Mouse (Mus musculus) spleen, postnatal 4 days (tissue): ENCODE measurements at regions not wholly inside any gene's neighbourhood (a gene's known extent, or its start where the extent isn't known, plus 50 kb on each side); places are given as distances from the start of the nearest gene placed in this dataset.

Experiments used
- DNase-seq, 2 experiments: peaks; one replicate each; pipeline ENCODE4 v3.0.0; 2022; ENCODE audit warnings: low spot score in 2 of 2

GRCm38 (mm10) chr6:127298105-127298504, 146.1 kb upstream of the Ccnd2 start:
- DNase-seq: no peak

DNA sequence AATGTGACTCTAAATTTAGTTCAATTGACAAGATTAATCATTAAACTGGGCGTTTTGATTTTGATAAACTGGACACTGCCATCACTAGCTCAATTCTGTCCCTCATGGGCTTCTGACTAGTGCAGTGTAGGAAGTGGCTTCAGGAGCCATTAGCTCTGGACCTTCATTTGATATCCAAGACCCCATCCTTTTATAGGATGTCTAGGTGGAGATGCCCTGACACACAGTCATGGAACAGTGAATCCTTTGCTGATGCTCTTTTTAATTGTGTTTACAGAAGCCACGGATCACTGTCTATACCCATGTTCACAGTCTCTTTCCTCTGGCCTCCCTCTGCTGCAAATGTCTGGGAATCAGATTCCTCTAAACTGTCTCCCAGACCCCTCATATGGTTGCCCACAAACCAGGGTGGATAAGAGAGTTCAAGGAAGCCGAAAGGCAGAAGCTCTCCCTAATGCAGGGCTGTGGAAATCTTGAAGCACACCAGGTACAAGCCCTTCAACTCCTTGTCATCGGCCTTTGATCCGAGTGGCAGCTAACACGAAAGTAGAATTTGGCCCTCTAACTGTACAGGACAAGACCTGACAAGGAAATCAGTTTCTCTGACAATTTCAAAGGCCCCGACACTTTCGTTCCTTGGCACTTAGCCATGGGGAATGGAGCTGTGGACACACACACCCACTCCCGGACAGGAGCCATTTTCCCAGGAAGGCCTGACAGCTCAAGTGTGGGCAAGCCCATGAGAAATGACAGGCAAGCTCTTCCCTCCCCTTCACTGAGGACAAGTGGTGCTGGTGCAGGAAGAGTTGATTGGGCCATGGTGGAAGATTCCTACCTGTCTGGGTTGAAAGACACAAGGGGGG, 135.2 kb upstream of the Parp11 start:
- no peak for DNase-seq

DNA sequence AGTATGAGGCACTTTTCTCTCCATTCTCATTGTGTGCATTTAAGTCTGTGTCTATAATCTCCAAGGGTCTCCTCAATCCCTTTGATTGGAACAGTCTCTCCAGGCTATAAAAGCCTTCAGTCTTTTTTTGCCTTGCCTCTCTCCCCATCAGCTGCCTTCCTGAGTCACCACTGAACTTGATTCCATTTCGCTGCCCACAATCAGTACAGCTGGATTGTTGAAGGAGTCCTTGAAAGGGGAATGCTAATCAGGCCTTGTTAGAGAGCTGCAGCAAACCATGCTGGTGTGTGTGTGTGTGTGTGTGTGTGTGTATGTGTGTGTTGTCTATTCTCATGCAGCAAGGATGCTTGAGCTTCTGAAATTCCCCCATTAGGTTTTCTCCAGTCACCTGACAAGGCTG, 129.3 kb upstream of the Parp11 start:
- DNase-seq: no peak

GRCm38 (mm10) chr6:127318746-127319582, 127.7 kb upstream of the Parp11 start:
- DNase-seq: no peak

DNA sequence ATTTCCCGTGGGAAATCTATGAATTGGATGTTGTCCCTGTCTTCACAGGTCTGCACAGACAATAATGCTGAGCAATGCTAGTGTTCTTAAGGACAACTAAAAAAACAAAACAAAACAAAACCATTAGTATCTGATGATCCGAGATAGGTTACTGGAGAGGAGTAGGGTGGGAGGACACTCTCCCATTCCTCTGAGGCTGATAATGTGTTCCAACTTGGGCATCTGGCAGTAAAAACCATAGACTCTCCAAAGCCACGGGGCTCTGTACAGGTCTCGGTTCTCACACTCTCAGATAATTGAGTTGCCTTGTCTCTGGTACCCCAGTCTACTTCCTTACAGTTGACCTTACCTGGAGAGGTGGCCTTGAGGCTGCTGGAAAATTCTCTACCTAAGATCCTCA, 126.0 kb upstream of the Parp11 start:
- DNase-seq: no peak

DNA sequence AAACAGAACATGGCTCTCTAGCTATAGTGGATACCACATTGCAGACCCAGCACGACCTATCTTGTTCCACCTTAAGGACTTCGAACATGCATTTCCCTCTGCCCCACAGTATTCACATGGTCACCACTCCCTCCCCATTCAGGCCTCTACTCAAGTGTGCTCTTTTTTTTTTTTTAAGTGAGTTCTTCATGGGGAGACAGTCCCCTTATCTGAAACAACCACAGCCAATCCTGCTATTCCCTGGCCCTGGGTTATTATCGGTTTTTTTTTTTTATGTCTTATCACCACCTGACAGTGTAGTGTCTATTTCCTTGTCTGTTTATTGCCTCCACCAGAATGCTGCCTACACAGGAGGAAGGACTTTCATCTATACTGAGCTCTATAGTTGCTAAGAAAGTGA, 125.6 kb upstream of the Parp11 start:
- peak in 1 of 2 experiments; percentile 22 for DNase-seq

DNA sequence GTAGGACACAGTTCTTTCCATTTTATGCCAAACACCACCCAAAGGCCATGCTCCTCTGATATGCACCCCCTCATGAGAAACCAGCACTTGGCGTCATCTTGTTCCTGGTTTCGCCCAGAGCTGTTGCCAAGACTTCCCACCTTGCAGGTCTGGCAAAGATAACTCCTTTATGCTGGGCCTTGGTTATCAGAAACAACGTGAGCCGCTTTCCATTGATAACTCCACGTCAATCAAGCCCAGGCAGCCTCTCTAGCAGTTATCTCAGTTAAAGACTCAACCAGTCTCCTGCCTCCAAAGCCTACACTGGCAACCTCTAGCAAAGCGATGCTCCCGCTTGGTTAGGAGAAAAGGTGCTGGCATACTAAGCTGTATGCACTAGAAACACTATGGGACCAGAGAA, 124.2 kb upstream of the Parp11 start:
- peak in 1 of 2 experiments; percentile 52 for DNase-seq

- DNase-seq: no peak
Measured at GRCm38 (mm10) chr6:127324984-127325383, 121.7 kb upstream of the Parp11 start.

DNA sequence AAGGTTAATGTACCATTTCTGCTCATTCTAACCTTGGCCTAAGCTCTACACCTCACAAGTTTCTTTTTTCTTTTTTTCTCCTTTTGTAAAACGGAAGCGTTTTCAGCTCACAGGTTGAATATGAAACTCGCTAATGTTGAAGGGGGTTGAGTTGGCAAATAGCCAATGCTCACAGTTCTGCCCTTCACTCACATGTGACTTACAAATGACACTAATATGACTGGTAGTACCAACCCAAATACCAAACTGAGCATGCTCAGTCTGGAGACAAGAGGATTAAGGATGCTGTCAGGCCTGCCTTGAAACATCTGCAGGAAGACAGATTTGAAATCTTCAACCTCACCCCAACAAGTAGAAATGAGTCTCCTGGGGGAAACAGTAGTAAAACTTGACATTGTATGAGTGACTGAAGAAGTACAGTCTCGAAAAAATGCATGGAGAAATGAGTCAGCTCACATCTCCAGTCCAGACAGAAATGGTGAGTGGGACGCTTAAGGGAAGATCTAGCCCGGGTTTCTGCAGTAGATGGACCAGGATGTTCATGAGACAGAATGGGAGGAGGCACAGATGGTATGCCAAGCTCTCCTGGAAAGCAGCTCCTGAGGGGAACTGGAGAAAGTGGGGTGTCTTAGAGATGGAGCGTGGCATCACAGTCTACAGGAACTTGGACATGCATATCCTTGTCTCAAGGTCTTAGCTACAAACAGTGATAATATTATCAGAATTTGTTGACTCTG, 120.9 kb upstream of the Parp11 start:
- no peak for DNase-seq

- no peak for DNase-seq
Measured at GRCm38 (mm10) chr6:127326333-127326729, 120.3 kb upstream of the Parp11 start.

DNA sequence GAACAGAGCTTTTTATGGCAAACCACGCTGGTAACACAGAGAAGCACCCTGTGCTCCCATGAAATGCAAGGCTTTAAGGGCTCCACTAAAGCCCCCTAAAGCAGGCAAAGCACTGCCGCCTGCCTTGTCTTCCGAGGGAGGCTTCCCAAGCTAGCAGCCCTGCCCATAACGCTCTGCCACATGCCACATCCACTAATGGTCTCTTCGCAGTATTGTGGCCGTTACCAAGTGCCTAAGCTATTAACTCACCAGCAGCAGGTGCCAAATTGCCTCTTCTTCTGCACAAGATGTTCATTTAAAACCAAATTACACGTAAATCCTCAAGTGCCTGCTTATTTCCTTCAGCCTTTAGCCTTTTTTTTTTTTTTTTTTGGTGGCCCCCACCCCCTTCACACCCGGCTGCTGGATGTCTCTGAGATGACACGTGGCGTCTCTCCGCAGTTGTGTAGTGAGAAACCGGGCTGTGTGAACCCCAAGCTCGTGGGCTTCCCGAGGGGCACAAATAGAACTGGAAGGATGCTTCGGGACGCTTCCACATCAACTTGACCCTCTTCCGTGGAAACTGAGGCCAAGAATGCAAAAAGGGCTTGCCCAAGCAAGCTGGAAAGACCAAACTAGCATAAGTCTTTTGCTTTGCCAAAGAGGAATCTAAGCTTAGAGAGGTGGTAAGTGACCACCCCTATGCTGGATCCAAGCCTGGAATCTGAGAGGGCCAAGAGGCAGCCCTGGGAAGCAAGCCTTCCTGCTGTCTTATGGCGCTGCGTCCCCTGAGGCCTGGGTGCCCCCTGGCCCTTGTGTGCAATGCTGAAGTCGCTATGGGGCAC, 117.2 kb upstream of the Parp11 start:
- DNase-seq: no peak

- DNase-seq: peak; percentile 79 to 89
Measured at GRCm38 (mm10) chr6:127330015-127330705, 116.5 kb upstream of the Parp11 start.

DNA sequence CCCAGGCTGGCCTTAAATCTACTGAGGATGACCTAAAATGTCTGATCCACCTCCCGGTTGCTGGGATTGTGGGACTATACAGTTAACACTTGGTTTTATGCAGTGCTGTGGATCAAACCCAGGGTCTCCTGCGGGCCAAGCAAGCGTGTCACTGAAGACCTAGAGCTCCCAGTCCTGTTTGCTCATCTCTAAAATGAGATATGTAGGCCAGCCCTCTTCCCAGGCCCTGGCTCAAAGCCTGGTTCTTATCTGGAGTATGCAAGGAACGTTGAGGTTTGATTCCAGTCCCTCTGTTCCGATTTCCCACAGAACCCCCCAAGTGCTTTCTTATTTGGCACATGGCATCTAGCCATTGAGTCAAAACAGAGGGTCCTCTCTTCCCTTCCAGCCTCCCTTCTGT, 115.5 kb upstream of the Parp11 start:
- no peak for DNase-seq

DNA sequence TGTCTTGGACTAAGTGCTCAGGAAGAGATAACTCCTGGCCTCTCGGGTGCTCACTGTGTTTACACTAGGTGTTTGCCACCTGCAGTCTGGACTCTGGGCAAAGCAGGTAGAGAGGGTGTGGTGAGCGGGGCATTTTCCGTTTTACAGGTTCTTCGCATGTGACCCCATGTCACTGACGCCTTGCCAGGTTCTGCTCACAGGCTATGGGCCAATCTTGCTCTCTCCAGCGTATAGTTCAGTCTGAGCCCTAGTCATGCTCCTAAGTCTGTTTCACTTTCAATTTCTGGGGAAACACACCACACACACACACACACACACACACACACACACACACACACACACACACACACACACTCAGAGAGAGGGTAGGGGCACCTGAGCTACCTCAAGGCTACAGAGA, 112.4 kb upstream of the Parp11 start:
- no peak for DNase-seq

DNA sequence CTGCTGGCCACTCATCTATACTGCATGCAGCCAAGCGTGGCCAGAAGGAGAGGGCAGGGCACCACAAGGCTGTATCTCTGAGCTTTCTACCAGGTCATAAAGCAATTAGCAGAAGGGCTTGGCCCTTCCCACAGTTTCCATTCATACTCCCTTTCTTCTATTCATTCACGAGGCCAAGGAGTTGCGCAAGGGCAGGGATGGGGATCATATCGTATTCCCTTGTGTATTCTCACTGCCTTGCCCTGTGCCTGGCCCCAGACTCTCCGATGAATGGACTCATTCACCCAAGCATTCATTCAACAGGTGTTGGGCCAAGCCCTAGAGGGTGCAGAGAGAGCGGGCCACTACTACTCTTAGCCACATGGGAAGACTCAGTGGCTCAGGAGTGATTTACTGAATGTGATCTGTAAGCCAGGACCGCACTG, 111.2 kb upstream of the Parp11 start:
- DNase-seq: no peak

- DNase-seq: no peak
Measured at GRCm38 (mm10) chr6:127335996-127336660, 110.5 kb upstream of the Parp11 start.

GRCm38 (mm10) chr6:127336681-127337397, 109.8 kb upstream of the Parp11 start:
- no peak for DNase-seq

GRCm38 (mm10) chr6:127337398-127337871, 109.2 kb upstream of the Parp11 start:
- DNase-seq: no peak

DNA sequence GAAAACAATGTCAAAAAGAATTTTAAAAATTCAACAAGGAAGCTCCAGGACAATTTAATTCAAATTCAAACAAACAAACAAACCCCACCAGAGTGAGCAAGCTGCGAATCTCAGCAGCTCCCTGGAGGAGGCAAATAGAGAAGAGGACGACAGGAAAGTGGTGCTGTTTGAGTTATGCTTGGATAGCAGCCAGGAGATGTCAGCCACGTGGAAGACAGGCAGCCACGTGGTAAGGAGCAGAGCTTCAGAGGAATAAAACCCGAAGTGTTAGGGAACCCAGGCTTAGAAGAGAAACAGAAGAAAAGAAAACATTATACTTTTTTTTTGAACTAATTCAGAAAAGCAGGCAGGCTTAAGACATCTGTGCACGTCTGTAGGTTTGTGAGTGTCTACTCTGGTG, 108.2 kb upstream of the Parp11 start:
- no peak for DNase-seq
